Mouse (Mus musculus) midbrain, embryonic 10.5 days (tissue): ENCODE data around the gene Mcf2l. TPM values are rescaled to one million over a fixed set of nuclear protein-coding genes. Genes with fewer than 3 reads are reported as not detected.
A peak's percentile ranks its signal among the peaks of the same experiment; 100 is the strongest.

Experiments
- DNase-seq: peaks from one replicate; pipeline ENCODE4 v3.0.0-alpha.2; 2017; ENCODE audit warnings: low spot score
- H3K27ac ChIP-seq: fragments of 300-500 bp; sonication (generic); replicated peaks from 2 replicates; pipeline ENCODE4 v1.5.1; 2016; ENCODE audit warnings: mild to moderate bottlenecking
- H3K27me3 ChIP-seq: fragments of 300-500 bp; sonication (generic); 2 replicates; pipeline ENCODE4 v1.6.1; 2016; ENCODE audit warnings: low read depth, mild to moderate bottlenecking; ENCODE audit not compliant: poor library complexity, severe bottlenecking
- H3K36me3 ChIP-seq: fragments of 300-500 bp; sonication (generic); 2 replicates; pipeline ENCODE4 v1.6.1; 2016; ENCODE audit warnings: mild to moderate bottlenecking, moderate library complexity
- H3K4me1 ChIP-seq: fragments of 300-500 bp; sonication (generic); 2 replicates; pipeline ENCODE4 v1.6.1; 2016
- H3K4me3 ChIP-seq: fragments of 300-500 bp; sonication (generic); 2 replicates; pipeline ENCODE4 v1.5.1; 2016; ENCODE audit warnings: mild to moderate bottlenecking, moderate library complexity
- H3K9me3 ChIP-seq: fragments of 300-500 bp; sonication (generic); replicated peaks from 2 replicates; pipeline ENCODE4 v1.6.1; 2016; ENCODE audit warnings: mild to moderate bottlenecking
- WGBS: fragments of 180-500 bp; shearing (Covaris S2); methylation state at CpG from one replicate; pipeline ENCODE4 v1.1.7; 2016; 5-methylcytosine and 5-hydroxymethylcytosine counted together
- polyA plus RNA-seq: library from polyadenylated mRNA; unstranded; fragments of >200 nt; fragmentation: Nextera tagmentation; extraction: Ambion mirVana; gene quantifications from 2 replicates; pipeline ENCODE4 v1.2.1, GENCODE M21; 2016

The Mcf2l gene
- polyA plus RNA-seq, 1 experiment from 2014 or later = 26.4 TPM

DNA sequence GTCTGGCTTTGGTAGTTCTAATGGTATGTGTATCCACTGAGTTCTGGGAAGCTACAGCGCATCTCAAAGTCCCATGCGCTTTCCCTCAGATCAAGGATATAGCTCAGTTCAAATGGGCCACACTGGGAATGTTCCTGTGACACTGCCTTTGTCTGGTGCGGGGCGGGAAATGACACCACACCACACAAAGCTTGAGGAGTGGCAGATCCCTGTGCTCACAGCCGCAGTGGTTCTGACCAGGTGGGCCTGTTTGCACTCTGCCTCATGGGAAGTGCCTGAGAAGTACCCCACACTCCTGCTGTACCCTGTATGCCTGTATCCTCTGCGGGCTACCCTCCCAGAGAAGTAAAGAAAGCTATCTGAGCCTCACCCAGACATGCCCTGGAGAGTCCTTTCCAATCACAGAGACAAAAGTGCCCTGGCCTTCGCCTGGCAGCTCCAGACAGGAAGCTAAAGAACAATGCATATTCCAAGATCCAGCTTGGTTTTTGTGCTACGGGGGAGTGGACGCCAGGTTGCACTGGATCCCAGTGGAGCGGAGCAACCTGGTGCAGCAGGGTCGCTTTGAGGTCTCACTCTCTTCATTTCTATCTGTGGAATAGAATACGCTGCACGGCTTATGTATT is 30.3 kb downstream of the Mcf2l start:
- H3K27me3 ChIP-seq = no peaks in the 10 kb centered on the region
- no peak overlapping the region for H3K27ac ChIP-seq
- no peak for DNase-seq
- WGBS = 91% methylated on average over 13 of the region's 13 CpGs
- H3K4me1 ChIP-seq = peaks cover 41% of the 10 kb centered on the region
- H3K4me3 ChIP-seq = no peak overlapping the region
- no peaks in the 10 kb centered on the region for H3K36me3 ChIP-seq
- no peaks in the 10 kb centered on the region for H3K9me3 ChIP-seq

- 84% methylated on average over 5 of the region's 5 CpGs for WGBS
- DNase-seq = no peak
- Histone ChIP-seq H3K27ac (peak overlapping the region; percentile 49; the same call in 1 of the 2 replicates), H3K27me3 (no peaks in the 10 kb centered on the region), H3K36me3 (no peaks in the 10 kb centered on the region), H3K4me3 (no peak overlapping the region), H3K4me1 (peaks cover 41% of the 10 kb centered on the region), H3K9me3 (no peaks in the 10 kb centered on the region)
These were observed 31.5 kb downstream of the Mcf2l start for GRCm38 (mm10) chr8:12905122-12905521.

DNA sequence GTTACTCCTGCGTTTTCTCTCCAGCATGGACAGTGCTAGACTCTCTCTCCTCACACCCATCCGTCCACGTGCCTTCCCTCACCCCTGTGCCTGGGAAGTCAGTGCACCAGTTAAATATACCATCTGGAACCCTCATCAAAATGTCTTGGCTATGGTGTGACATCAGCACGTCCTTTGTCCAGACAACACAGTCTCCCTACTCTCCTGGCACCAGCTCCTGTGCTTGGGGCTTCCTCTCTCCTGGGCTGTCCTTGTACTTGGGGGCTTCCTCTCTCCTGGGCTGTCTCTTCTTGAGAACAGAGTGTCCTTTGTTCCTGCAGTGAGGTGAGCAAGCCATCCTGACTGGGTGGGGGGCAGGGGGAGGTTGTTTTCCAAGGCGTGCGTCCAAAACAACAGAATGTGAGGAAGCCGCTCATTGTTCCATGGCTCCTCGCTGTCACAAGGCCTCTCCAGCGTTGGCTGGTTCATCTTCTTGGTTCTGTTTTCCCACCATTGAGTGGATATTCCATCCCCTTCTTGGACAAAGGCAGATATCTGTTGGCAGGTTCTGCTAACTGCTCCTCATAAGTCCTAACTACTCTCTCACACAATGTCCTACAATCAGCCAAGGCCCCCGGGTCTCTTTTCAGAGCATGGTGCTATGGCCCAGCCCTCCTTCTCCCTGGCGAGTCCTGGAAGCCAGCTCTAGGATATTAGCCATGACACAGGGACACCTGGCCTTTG is 32.2 kb downstream of the Mcf2l start:
- no peak overlapping the region for H3K4me3 ChIP-seq
- peaks cover 41% of the 10 kb centered on the region for H3K4me1 ChIP-seq
- DNase-seq = no peak
- no peaks in the 10 kb centered on the region for H3K27me3 ChIP-seq
- H3K9me3 ChIP-seq = no peaks in the 10 kb centered on the region
- H3K27ac ChIP-seq = peak overlapping the region; percentile 49; the same call in 1 of the 2 replicates
- no peaks in the 10 kb centered on the region for H3K36me3 ChIP-seq
- 88% methylated on average over 11 of the region's 11 CpGs for WGBS

- Histone ChIP-seq H3K4me1 (peaks cover 50% of the 10 kb centered on the region), H3K27ac (no peak overlapping the region; the same call in 1 of the 2 replicates), H3K9me3 (no peaks in the 10 kb centered on the region), H3K36me3 (no peaks in the 10 kb centered on the region), H3K4me3 (no peak overlapping the region), H3K27me3 (no peaks in the 10 kb centered on the region)
- WGBS = 62% methylated on average over 5 of the region's 5 CpGs
- no peak for DNase-seq
These were observed 33.0 kb downstream of the Mcf2l start for GRCm38 (mm10) chr8:12906597-12906996.

- H3K27ac ChIP-seq = no peak overlapping the region
- no peaks in the 10 kb centered on the region for H3K36me3 ChIP-seq
- no peaks in the 10 kb centered on the region for H3K27me3 ChIP-seq
- DNase-seq = no peak
- WGBS = 84% methylated on average over 4 of the region's 4 CpGs
- H3K4me3 ChIP-seq = no peak overlapping the region
- peaks cover 52% of the 10 kb centered on the region for H3K4me1 ChIP-seq
- no peaks in the 10 kb centered on the region for H3K9me3 ChIP-seq
These were observed 34.1 kb downstream of the Mcf2l start for GRCm38 (mm10) chr8:12907730-12908129.

DNA sequence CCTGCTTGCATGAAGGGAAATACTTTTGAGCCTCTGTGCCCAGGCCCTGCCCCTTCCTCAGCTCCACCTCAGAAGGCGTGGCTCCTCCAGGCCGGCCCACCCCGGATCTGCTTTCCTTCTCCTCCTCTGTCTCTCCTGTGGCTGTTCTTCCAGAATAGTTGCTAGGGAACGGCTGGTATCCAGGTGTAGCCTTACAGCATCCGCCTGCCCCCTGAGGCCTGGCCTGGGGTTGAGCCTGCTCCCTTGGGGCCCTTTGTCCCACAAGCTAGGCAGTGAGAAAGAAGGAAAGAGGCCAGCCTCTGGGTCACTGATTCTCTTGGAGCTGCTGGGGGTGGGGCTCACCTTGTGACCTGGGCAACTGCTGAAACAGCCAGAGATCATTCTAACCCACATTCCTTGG is 38.4 kb downstream of the Mcf2l start:
- WGBS = 10% methylated on average over 5 of the region's 5 CpGs

GRCm38 (mm10) chr8:12915187-12916006 is 41.8 kb downstream of the Mcf2l start:
- H3K4me1 ChIP-seq = peaks cover 49% of the 10 kb centered on the region
- H3K27ac ChIP-seq = peak overlapping the region; percentile 81
- no peaks in the 10 kb centered on the region for H3K9me3 ChIP-seq
- H3K4me3 ChIP-seq = peak overlapping the region; percentile 68
- H3K36me3 ChIP-seq = peaks cover 11% of the 10 kb centered on the region
- WGBS = 17% methylated on average over 42 of the region's 42 CpGs
- DNase-seq = peak; percentile 56
- H3K27me3 ChIP-seq = 0 out of 2 replicates have a peak, but pooled peaks cover 10% of the 10 kb centered on the region

More for the DNA sequence above, 38.4 kb downstream of the Mcf2l start:
- Histone ChIP-seq H3K27me3 (0 out of 2 replicates have a peak, but pooled peaks cover 9% of the 10 kb centered on the region), H3K4me1 (peaks cover 45% of the 10 kb centered on the region), H3K27ac (peak overlapping the region; percentile 60), H3K4me3 (no peak overlapping the region), H3K36me3 (peaks cover 11% of the 10 kb centered on the region), H3K9me3 (no peaks in the 10 kb centered on the region)
- peak; percentile 63 for DNase-seq

DNA sequence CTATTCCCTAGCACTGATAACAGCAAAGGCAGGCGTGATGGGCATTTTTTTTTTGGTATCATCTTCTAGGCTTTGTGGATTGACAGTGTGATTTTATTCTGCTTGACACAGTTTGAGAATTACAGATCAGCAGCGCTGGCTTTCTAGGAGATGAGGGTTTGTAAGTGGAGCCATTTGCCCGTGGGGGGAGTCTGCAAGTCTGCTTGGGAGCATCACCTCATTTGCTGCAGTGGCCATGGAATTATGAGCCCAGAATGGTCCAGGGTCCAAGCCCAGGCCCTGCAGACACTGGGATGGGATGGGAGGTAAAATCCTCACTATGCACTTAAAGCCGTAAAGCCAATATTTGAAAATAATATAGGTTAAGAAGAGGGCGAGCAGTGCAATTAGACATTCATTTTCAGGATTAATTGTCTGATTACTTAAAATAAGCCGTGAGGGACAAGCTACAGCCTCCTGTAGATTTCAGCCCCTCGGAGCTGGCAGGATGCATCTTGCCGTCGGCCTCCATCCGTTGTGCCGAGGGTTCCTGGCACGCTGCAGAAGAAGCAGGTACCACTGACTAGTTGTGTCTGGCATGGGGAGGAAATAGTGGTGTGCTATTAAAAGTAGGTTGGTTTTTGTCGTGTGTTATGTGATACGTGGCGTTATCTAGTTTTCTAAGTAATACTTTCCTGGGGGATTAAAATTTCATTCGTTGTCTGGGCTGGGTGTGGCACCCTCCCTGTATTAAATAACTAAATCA is 42.7 kb downstream of the Mcf2l start:
- WGBS = 72% methylated on average over 16 of the region's 16 CpGs
- H3K4me3 ChIP-seq = peak overlapping the region; percentile 68
- H3K27me3 ChIP-seq = 0 out of 2 replicates have a peak, but pooled peaks cover 10% of the 10 kb centered on the region
- peaks cover 11% of the 10 kb centered on the region for H3K36me3 ChIP-seq
- H3K27ac ChIP-seq = peak overlapping the region; percentile 81; the same call in 1 of the 2 replicates
- H3K4me1 ChIP-seq = peaks cover 43% of the 10 kb centered on the region
- DNase-seq = no peak
- H3K9me3 ChIP-seq = no peaks in the 10 kb centered on the region

GRCm38 (mm10) chr8:12917029-12917428 is 43.4 kb downstream of the Mcf2l start:
- no peak for DNase-seq
- 0 out of 2 replicates have a peak, but pooled peaks cover 10% of the 10 kb centered on the region for H3K27me3 ChIP-seq
- H3K27ac ChIP-seq = no peak overlapping the region
- H3K36me3 ChIP-seq = peaks cover 11% of the 10 kb centered on the region
- H3K4me1 ChIP-seq = peaks cover 36% of the 10 kb centered on the region
- WGBS = 91% methylated on average over 3 of the region's 3 CpGs
- H3K9me3 ChIP-seq = no peaks in the 10 kb centered on the region
- peak overlapping the region; percentile 68; the same call in 1 of the 2 replicates for H3K4me3 ChIP-seq

GRCm38 (mm10) chr8:12917831-12918230 is 44.2 kb downstream of the Mcf2l start:
- 91% methylated on average over 4 of the region's 4 CpGs for WGBS
- peaks cover 11% of the 10 kb centered on the region for H3K36me3 ChIP-seq
- peaks cover 31% of the 10 kb centered on the region for H3K4me1 ChIP-seq
- no peak overlapping the region for H3K4me3 ChIP-seq
- H3K27ac ChIP-seq = no peak overlapping the region
- H3K9me3 ChIP-seq = no peaks in the 10 kb centered on the region
- H3K27me3 ChIP-seq = 0 out of 2 replicates have a peak, but pooled peaks cover 10% of the 10 kb centered on the region
- no peak for DNase-seq

GRCm38 (mm10) chr8:12920599-12920998 is 47.0 kb downstream of the Mcf2l start:
- Histone ChIP-seq H3K36me3 (no peaks in the 10 kb centered on the region), H3K9me3 (no peaks in the 10 kb centered on the region), H3K27ac (no peak overlapping the region), H3K4me3 (no peak overlapping the region), H3K27me3 (0 out of 2 replicates have a peak, but pooled peaks cover 10% of the 10 kb centered on the region), H3K4me1 (peaks cover 33% of the 10 kb centered on the region)
- no peak for DNase-seq
- 91% methylated on average over 4 of the region's 4 CpGs for WGBS

DNA sequence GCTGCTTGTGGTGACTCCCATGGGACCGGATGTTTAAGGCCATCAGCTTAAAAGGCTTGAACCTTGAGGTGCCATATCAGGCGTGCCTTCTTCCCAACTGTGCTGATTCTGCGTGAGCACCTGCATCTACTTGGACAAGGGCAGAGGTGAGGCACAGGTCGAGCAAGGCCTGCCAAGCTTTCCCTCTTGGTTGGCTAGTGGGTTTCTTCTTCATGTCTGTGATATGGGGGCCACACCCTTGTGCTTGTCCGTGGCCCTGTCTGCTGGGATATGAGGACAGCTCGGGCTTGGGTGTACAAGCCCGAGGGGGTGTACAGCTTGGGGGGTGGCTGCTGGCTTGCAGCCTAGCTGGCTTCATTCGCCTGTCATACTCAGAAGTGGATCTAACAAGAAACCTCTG is 51.4 kb downstream of the Mcf2l start:
- Histone ChIP-seq H3K4me3 (no peak overlapping the region), H3K4me1 (peaks cover 33% of the 10 kb centered on the region), H3K36me3 (no peaks in the 10 kb centered on the region), H3K27me3 (no peaks in the 10 kb centered on the region), H3K27ac (no peak overlapping the region), H3K9me3 (no peaks in the 10 kb centered on the region)
- 91% methylated on average over 8 of the region's 8 CpGs for WGBS
- DNase-seq = no peak
